Mouse (Mus musculus) CH12.LX (cell line): ENCODE results near the gene Ift52.

Source experiments
- CTCF ChIP-seq, 2 experiments: IDR thresholded peaks in 1 of 2; conservative IDR thresholded peaks in 1 of 2; 2 replicates each; pipeline ENCODE4 v1.5.1; 2011 to 2012; ENCODE audit warnings: low read depth in 2 of 2, low read length in 2 of 2, improper control_type of control experiment in 1 of 2, inconsistent platforms in 1 of 2, mild to moderate bottlenecking in 1 of 2, moderate library complexity in 1 of 2
- EP300 ChIP-seq: IDR thresholded peaks from 2 replicates; pipeline ENCODE4 v1.6.1; 2011; ENCODE audit warnings: low read length, improper control_type of control experiment
- HCFC1 ChIP-seq: IDR thresholded peaks from 2 replicates; pipeline ENCODE4 v1.6.1; 2012; ENCODE audit warnings: low read depth, mild to moderate bottlenecking, inconsistent platforms, low read length, improper control_type of control experiment
- JUND ChIP-seq: conservative IDR thresholded peaks from 2 replicates; pipeline ENCODE4 v1.6.1; 2011; ENCODE audit warnings: low read depth, low read length, improper control_type of control experiment
- MEF2A ChIP-seq: IDR thresholded peaks from 2 replicates; pipeline ENCODE4 v1.6.1; 2014; ENCODE audit warnings: low read depth, mild to moderate bottlenecking, inconsistent platforms, low read length, improper control_type of control experiment, borderline replicate concordance
- MYC ChIP-seq: IDR thresholded peaks from 2 replicates; pipeline ENCODE4 v1.6.1; 2011; ENCODE audit warnings: low read depth, mild to moderate bottlenecking, improper control_type of control experiment, low read length
- POLR2A ChIP-seq: IDR thresholded peaks from 2 replicates; pipeline ENCODE4 v1.6.1; 2011; ENCODE audit warnings: low read depth, mild to moderate bottlenecking, improper control_type of control experiment, low read length
- POLR2AphosphoS2 ChIP-seq: IDR thresholded peaks from 2 replicates; pipeline ENCODE4 v1.6.1; 2011; ENCODE audit warnings: low read depth, low read length, improper control_type of control experiment
- RCOR1 ChIP-seq: conservative IDR thresholded peaks from 2 replicates; pipeline ENCODE4 v1.6.1; 2012; ENCODE audit warnings: low read depth, mild to moderate bottlenecking, inconsistent platforms, low read length, improper control_type of control experiment
- USF1 ChIP-seq: IDR thresholded peaks from 2 replicates; pipeline ENCODE4 v1.6.1; 2014; ENCODE audit warnings: low read depth, mild to moderate bottlenecking, inconsistent platforms, low read length, improper control_type of control experiment
- ZC3H11A ChIP-seq: IDR thresholded peaks from 2 replicates; pipeline ENCODE4 v1.6.1; 2012; ENCODE audit warnings: low read depth, mild to moderate bottlenecking, inconsistent platforms, low read length, improper control_type of control experiment
- ZNF384 ChIP-seq: IDR thresholded peaks from 2 replicates; pipeline ENCODE4 v1.6.1; 2012; ENCODE audit warnings: low read depth, low read length, improper control_type of control experiment, inconsistent platforms

DNA sequence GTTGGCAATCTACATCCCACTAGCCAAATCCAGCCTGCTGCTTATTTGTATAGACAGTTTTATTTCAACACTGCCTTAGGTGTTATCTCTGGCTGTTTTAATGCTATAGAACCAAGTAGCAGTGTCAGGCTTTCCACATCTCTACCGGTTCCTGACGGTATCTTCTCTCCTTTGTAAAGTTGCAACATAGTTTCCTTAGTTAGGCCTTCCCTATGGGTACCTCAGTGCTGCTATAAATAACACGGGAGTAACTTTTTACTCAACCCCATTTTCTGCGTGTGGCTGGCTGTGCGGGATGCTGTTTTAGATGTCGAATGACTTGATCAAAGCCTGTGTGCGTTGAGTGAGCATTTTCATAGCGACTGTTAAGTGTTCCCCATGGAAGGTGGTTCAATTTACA lies 69.4 kb downstream of the Ift52 start:
- no peak for TF ChIP-seq POLR2A
- no peak for TF ChIP-seq JUND
- TF ChIP-seq USF1, result no peak
- TF ChIP-seq EP300, result no peak
- TF ChIP-seq CTCF (conservative IDR thresholded peaks at IDR 0.05 in 1 of 2, IDR thresholded peaks at IDR 0.05 in 1 of 2; ENCODE audit: low read depth in 2 of 2, low read length in 2 of 2), result no peak
- no peak for TF ChIP-seq ZNF384
- TF ChIP-seq RCOR1, result no peak
- TF ChIP-seq MYC, result no peak
- TF ChIP-seq HCFC1, result no peak
- no peak for TF ChIP-seq ZC3H11A
- TF ChIP-seq POLR2AphosphoS2, result no peak
- no peak for TF ChIP-seq MEF2A
